Mouse (Mus musculus) intestine, embryonic 15.5 days (tissue): ENCODE data around the gene Ick. TPM values are rescaled to one million over a fixed set of nuclear protein-coding genes. Genes with fewer than 3 reads are reported as not detected.
A peak's percentile ranks its signal among the peaks of the same experiment; 100 is the strongest.
"Not testable (repeated sequence)": the region's sequence is repeated elsewhere in the genome, so short reads cannot be mapped to it uniquely, and the experiment has no call there.

Source experiments
- ATAC-seq: fragments of 200-750 bp; cut with Nextera tagmentation; 2 replicates; pipeline ENCODE4 v1.8.0; 2017; ENCODE audit warnings: moderate TSS enrichment, moderate library complexity
- H3K27ac ChIP-seq: fragments of 300-500 bp; sonication (generic); 2 replicates; pipeline ENCODE4 v1.5.1; 2015; ENCODE audit warnings: mild to moderate bottlenecking, inconsistent platforms
- H3K27me3 ChIP-seq: fragments of 300-500 bp; sonication (generic); replicated peaks from 2 replicates; pipeline ENCODE4 v1.6.1; 2015; ENCODE audit warnings: inconsistent platforms
- H3K36me3 ChIP-seq: fragments of 300-500 bp; sonication (generic); 2 replicates; pipeline ENCODE4 v1.6.1; 2015; ENCODE audit warnings: inconsistent platforms
- H3K4me1 ChIP-seq: fragments of 300-500 bp; sonication (generic); replicated peaks from 2 replicates; pipeline ENCODE4 v1.6.1; 2015; ENCODE audit warnings: inconsistent platforms
- H3K4me2 ChIP-seq: fragments of 300-500 bp; sonication (generic); replicated peaks from 2 replicates; pipeline ENCODE4 v1.6.1; 2015; ENCODE audit warnings: mild to moderate bottlenecking, inconsistent platforms
- H3K4me3 ChIP-seq: fragments of 300-500 bp; sonication (generic); replicated peaks from 2 replicates; pipeline ENCODE4 v1.5.1; 2015; ENCODE audit warnings: inconsistent platforms
- H3K9ac ChIP-seq: fragments of 300-500 bp; sonication (generic); 2 replicates; pipeline ENCODE4 v1.6.1; 2015; ENCODE audit warnings: inconsistent platforms
- H3K9me3 ChIP-seq: fragments of 300-500 bp; sonication (generic); 2 replicates; pipeline ENCODE4 v1.6.1; 2016; ENCODE audit warnings: inconsistent platforms
- WGBS: fragments of 180-500 bp; shearing (Covaris S2); methylation state at CpG from one replicate; pipeline ENCODE4 v1.1.7; 2015; 5-methylcytosine and 5-hydroxymethylcytosine counted together
- polyA plus RNA-seq: library from polyadenylated mRNA; unstranded; fragments of >200 nt; fragmentation: Nextera tagmentation; extraction: Ambion mirVana; gene quantifications from 2 replicates; pipeline ENCODE4 v1.2.1, GENCODE M21; 2015

Gene Ick
- polyA plus RNA-seq, 1 experiment from 2014 or later, result 25.7 TPM

GRCm38 (mm10) chr9:78122939-78123712 lies 14.1 kb downstream of the Ick start:
- H3K9ac ChIP-seq, result no peak overlapping the region
- H3K9me3 ChIP-seq, result no peaks in the 10 kb centered on the region
- no peak overlapping the region for H3K27ac ChIP-seq
- no peaks in the 10 kb centered on the region for H3K36me3 ChIP-seq
- H3K27me3 ChIP-seq, result no peaks in the 10 kb centered on the region
- no peak overlapping the region for H3K4me2 ChIP-seq
- ATAC-seq, result peak; percentile 26; the same call in 1 of the 2 replicates
- no peak overlapping the region for H3K4me3 ChIP-seq
- H3K4me1 ChIP-seq, result peaks cover 15% of the 10 kb centered on the region; the same call in 1 of the 2 replicates
- WGBS, result 83% methylated on average over 7 of the region's 7 CpGs

DNA sequence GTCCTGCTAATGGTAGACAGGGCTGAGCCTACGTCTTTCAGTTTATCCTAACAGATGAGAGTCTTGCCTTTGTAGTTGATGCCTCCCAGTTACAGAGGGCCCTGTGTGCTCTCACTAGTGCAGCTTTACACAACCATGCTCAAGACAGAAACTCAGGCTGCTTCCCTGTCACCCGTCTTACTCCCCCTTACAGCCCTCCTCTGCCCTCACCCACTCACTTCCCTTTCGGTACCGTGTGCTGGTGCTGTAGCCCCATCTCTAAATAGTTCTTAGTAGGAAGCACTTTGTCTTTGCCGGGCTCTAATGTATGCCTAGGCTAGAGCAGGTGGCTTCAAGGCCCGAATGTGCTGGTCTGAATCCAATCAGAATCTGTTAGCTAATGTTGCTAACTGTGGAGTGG lies 15.3 kb downstream of the Ick start:
- H3K9me3 ChIP-seq, result no peaks in the 10 kb centered on the region
- no peak overlapping the region for H3K4me3 ChIP-seq
- H3K4me1 ChIP-seq, result peaks cover 15% of the 10 kb centered on the region; the same call in 1 of the 2 replicates
- H3K4me2 ChIP-seq, result no peak overlapping the region
- no peaks in the 10 kb centered on the region for H3K27me3 ChIP-seq
- H3K9ac ChIP-seq, result no peak overlapping the region
- H3K27ac ChIP-seq, result no peak overlapping the region
- 78% methylated on average over 6 of the region's 6 CpGs for WGBS
- H3K36me3 ChIP-seq, result no peaks in the 10 kb centered on the region
- ATAC-seq, result no peak

DNA sequence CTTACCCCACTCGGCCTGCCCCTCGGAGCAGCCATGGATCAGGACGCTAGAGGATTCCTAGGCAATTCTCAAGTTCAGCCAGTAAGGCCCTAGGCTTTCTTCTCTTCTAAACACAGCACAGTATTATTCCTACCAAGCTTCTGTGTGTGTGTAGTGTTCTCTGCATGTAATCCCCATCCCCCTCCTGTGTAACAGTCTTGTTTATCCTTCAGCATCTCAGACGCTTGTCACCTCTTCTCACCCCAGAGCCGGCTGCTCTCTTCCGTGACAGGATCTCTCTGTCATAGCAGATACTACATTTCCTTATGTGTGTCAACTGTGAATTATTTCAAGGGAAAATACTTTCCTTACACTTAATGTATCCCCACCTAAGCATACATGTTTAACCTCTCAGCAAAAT lies 17.0 kb downstream of the Ick start:
- WGBS, result 64% methylated on average over 6 of the region's 6 CpGs
- peak overlapping the region; percentile 23; the same call in 1 of the 2 replicates for H3K27ac ChIP-seq
- H3K36me3 ChIP-seq, result no peaks in the 10 kb centered on the region
- H3K9ac ChIP-seq, result no peak overlapping the region
- ATAC-seq, result no peak
- H3K4me1 ChIP-seq, result peaks cover 15% of the 10 kb centered on the region; the same call in 1 of the 2 replicates
- H3K4me2 ChIP-seq, result no peak overlapping the region
- H3K9me3 ChIP-seq, result no peaks in the 10 kb centered on the region
- no peak overlapping the region for H3K4me3 ChIP-seq
- H3K27me3 ChIP-seq, result no peaks in the 10 kb centered on the region

DNA sequence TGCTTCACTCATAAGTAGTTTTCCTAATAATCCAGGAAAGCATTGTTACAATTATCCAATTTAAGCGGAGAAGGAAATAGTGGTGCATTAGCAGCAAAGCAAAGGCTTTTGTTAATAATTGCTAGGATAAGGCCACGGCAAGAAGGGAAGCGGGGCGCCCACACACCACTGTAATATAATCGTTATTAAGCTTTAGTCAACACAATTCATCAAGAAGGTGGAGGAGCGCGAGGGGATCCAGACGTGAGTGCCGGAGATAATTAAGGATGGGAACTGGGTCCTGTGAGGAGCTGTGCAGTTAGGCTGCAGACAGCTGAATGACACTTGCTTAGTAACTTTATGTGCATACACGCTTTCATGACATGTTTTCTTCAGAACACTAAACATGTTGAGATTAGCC lies 17.7 kb downstream of the Ick start:
- Histone ChIP-seq H3K27ac (no peak overlapping the region), H3K4me2 (peak overlapping the region; percentile 24), H3K9ac (no peak overlapping the region), H3K36me3 (no peaks in the 10 kb centered on the region), H3K4me3 (no peak overlapping the region), H3K27me3 (no peaks in the 10 kb centered on the region), H3K4me1 (peaks cover 15% of the 10 kb centered on the region; the same call in 1 of the 2 replicates), H3K9me3 (no peaks in the 10 kb centered on the region)
- ATAC-seq, result peak; percentile 55
- WGBS, result 42% methylated on average over 10 of the region's 10 CpGs

DNA sequence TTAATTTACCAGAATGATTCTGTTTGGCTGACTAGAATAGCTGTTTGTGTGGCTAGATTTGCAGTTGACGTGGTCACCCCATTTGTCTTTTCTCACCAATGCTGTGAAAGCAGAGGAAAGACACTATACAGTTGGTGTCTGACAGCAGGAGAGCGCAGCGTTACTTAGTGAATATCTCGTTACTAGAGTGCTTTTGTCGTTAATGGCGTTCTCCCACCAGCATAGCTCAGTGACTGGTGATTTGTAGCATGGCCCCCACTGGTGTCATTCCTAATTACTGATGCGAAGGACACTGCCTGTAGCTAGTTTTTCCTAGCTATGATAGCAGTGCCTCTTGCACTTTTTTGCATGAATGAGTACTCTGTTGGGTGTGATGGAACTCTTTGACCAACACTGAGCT lies 26.7 kb downstream of the Ick start:
- Histone ChIP-seq H3K27me3 (no peaks in the 10 kb centered on the region), H3K27ac (no peak overlapping the region), H3K4me1 (no peaks in the 10 kb centered on the region), H3K9ac (no peak overlapping the region), H3K9me3 (no peaks in the 10 kb centered on the region), H3K4me2 (no peak overlapping the region), H3K4me3 (no peak overlapping the region), H3K36me3 (0 out of 2 replicates have a peak, but pooled peaks cover 18% of the 10 kb centered on the region)
- no peak for ATAC-seq
- WGBS, result 82% methylated on average over 7 of the region's 7 CpGs

GRCm38 (mm10) chr9:78138044-78138676 lies 29.2 kb downstream of the Ick start:
- 93% methylated on average over 9 of the region's 9 CpGs for WGBS
- no peak overlapping the region for H3K9ac ChIP-seq
- ATAC-seq, result no peak
- no peak overlapping the region for H3K4me2 ChIP-seq
- no peaks in the 10 kb centered on the region for H3K27me3 ChIP-seq
- H3K4me1 ChIP-seq, result no peaks in the 10 kb centered on the region
- no peak overlapping the region for H3K27ac ChIP-seq
- no peak overlapping the region for H3K4me3 ChIP-seq
- H3K9me3 ChIP-seq, result no peaks in the 10 kb centered on the region
- H3K36me3 ChIP-seq, result peaks cover 22% of the 10 kb centered on the region

DNA sequence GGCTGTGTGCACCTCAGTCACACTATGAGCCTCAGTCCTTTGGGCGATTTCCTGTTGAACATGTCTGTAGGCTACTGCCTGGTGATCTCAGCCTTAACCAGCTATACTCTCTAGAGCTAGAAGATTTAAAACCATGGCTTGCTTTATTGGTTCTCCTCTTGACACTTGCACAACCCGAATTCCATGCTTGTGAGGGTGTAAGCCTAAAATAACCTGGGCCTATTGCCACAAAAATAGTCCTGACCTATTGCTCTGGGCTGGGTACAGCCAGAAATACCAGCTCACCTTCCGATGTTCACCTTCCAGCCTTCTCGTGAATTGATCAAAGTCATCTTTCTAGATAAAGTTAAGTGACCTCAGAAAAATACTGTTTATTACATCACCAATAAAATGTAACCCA lies 30.5 kb downstream of the Ick start:
- H3K27ac ChIP-seq, result no peak overlapping the region
- no peaks in the 10 kb centered on the region for H3K27me3 ChIP-seq
- ATAC-seq, result no peak
- H3K36me3 ChIP-seq, result peaks cover 18% of the 10 kb centered on the region
- no peak overlapping the region for H3K9ac ChIP-seq
- WGBS, result 86% methylated on average over 4 of the region's 4 CpGs
- no peak overlapping the region for H3K4me3 ChIP-seq
- H3K4me2 ChIP-seq, result no peak overlapping the region
- H3K9me3 ChIP-seq, result no peaks in the 10 kb centered on the region
- H3K4me1 ChIP-seq, result no peaks in the 10 kb centered on the region

- Histone ChIP-seq H3K9me3 (no peaks in the 10 kb centered on the region), H3K36me3 (peaks cover 17% of the 10 kb centered on the region), H3K9ac (no peak overlapping the region), H3K27ac (no peak overlapping the region), H3K27me3 (no peaks in the 10 kb centered on the region), H3K4me1 (no peaks in the 10 kb centered on the region), H3K4me3 (no peak overlapping the region), H3K4me2 (no peak overlapping the region)
- WGBS, result 67% methylated on average over 4 of the region's 4 CpGs
- ATAC-seq, result peak; percentile 48
Measured at GRCm38 (mm10) chr9:78146099-78146498, 37.1 kb downstream of the Ick start.

GRCm38 (mm10) chr9:78146627-78147026 lies 37.6 kb downstream of the Ick start:
- no peak overlapping the region for H3K4me3 ChIP-seq
- no peak overlapping the region for H3K9ac ChIP-seq
- H3K9me3 ChIP-seq, result no peaks in the 10 kb centered on the region
- H3K4me1 ChIP-seq, result no peaks in the 10 kb centered on the region
- H3K36me3 ChIP-seq, result peaks cover 15% of the 10 kb centered on the region
- ATAC-seq, result no peak
- no peak overlapping the region for H3K27ac ChIP-seq
- WGBS, result 82% methylated on average over 6 of the region's 6 CpGs
- no peaks in the 10 kb centered on the region for H3K27me3 ChIP-seq
- H3K4me2 ChIP-seq, result no peak overlapping the region

DNA sequence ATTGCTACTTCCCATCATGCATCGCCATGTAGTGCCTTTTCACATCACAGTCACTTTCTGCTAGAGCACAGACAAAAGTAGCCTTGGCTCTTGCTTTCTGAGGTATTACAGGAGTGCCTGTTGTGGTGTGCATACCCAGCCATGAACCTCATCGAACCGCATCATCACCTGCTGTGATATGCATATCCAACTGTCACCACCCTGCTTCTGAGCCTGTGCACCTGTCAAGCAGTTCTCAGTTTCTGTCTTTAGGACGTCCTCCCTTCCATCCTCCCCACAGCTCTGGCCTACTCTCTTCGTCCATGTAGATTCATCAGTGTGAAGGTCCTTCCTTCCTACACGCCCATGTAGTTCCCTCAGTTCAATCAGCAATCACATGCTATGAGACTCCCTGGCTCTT lies 39.2 kb downstream of the Ick start:
- no peaks in the 10 kb centered on the region for H3K9me3 ChIP-seq
- no peaks in the 10 kb centered on the region for H3K27me3 ChIP-seq
- H3K36me3 ChIP-seq, result peaks cover 9% of the 10 kb centered on the region; the same call in 1 of the 2 replicates
- no peak overlapping the region for H3K4me2 ChIP-seq
- ATAC-seq, result no peak
- WGBS, result 89% methylated on average over 6 of the region's 6 CpGs
- no peaks in the 10 kb centered on the region for H3K4me1 ChIP-seq
- no peak overlapping the region for H3K27ac ChIP-seq
- H3K9ac ChIP-seq, result no peak overlapping the region
- H3K4me3 ChIP-seq, result no peak overlapping the region

DNA sequence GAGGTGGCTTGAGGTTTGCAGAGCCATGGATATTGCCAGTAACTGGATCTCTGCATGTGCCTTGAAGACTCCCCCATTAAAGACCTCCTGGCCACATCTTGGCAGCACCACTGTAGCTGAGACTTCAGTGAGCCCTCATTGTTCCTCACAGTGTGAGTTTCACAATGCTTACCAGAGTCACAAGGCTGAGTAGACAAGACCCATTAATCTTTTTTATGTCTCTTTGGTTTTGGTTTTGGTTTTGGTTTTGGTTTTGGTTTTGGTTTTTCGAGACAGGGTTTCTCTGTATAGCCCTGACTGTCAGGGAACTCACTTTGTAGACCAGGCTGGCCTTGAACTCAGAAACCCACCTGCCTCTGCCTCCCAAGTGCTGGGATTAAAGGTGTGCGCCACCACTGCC lies 40.8 kb downstream of the Ick start:
- H3K27ac ChIP-seq, H3K27me3 ChIP-seq, H3K9me3 ChIP-seq, H3K4me3 ChIP-seq, H3K4me1 ChIP-seq, H3K9ac ChIP-seq, H3K36me3 ChIP-seq, H3K4me2 ChIP-seq, ATAC-seq: not testable (repeated sequence)
- WGBS, result 90% methylated on average over 2 of the region's 2 CpGs

GRCm38 (mm10) chr9:78154211-78154977 lies 45.4 kb downstream of the Ick start:
- ATAC-seq, result no peak
- H3K27me3 ChIP-seq, result no peaks in the 10 kb centered on the region
- no peak overlapping the region for H3K4me2 ChIP-seq
- peaks cover 24% of the 10 kb centered on the region for H3K36me3 ChIP-seq
- no peak overlapping the region for H3K9ac ChIP-seq
- no peaks in the 10 kb centered on the region for H3K4me1 ChIP-seq
- H3K4me3 ChIP-seq, result no peak overlapping the region
- WGBS, result 80% methylated on average over 11 of the region's 11 CpGs
- H3K27ac ChIP-seq, result no peak overlapping the region
- H3K9me3 ChIP-seq, result no peaks in the 10 kb centered on the region
